Mouse (Mus musculus): ENCODE results near the gene Hoxc12. TPM values are rescaled to one million over a fixed set of nuclear protein-coding genes. Genes with fewer than 3 reads are reported as not detected.

The Hoxc12 gene
- not detected in 2 replicates for polyA plus RNA-seq (2015; fragmentation: Nextera tagmentation; extraction: Ambion mirVana)

GRCm38 (mm10) chr15:102936279-102936972 lies at the start of gene Hoxc12:
Gene Hoxc12 (plus strand): TSS chr15:102936757.
- H3K36me3 ChIP-seq: no peaks in the 10 kb centered on the region
- H3K27me3 ChIP-seq (replicated peaks): peaks cover 100% of the 10 kb centered on the region
- no peak within 1 kb of the TSS for H3K9ac ChIP-seq
- WGBS: under 1% methylated on average over 31 of the region's 31 CpGs
- H3K27ac ChIP-seq (replicated peaks): no peak within 1 kb of the TSS
- peaks cover 7% of the 10 kb centered on the region; the same call in 1 of the 2 replicates for H3K4me1 ChIP-seq
- no peak for ATAC-seq (ENCODE audit: extremely low read depth, insufficient number of reproducible peaks, low FRiP score, low TSS enrichment)
- no peak within 1 kb of the TSS for H3K4me2 ChIP-seq
- peak within 1 kb of the TSS; percentile 11; the same call in 1 of the 2 replicates for H3K4me3 ChIP-seq
- no peaks in the 10 kb centered on the region for H3K9me3 ChIP-seq

GRCm38 (mm10) chr15:102895115-102895514 lies 41.4 kb upstream of the Hoxc12 start:
- Histone ChIP-seq H3K9me3 (no peaks in the 10 kb centered on the region), H3K9ac (no peak overlapping the region), H3K36me3 (no peaks in the 10 kb centered on the region), H3K4me2 (no peak overlapping the region), H3K27ac (replicated peaks) (no peak overlapping the region), H3K27me3 (replicated peaks) (peaks cover 78% of the 10 kb centered on the region), H3K4me3 (no peak overlapping the region), H3K4me1 (no peaks in the 10 kb centered on the region)
- ATAC-seq (ENCODE audit: extremely low read depth, insufficient number of reproducible peaks, low FRiP score, low TSS enrichment): no peak
- 77% methylated on average over 6 of the region's 6 CpGs for WGBS

- Histone ChIP-seq H3K36me3 (no peaks in the 10 kb centered on the region), H3K27me3 (replicated peaks) (peaks cover 94% of the 10 kb centered on the region), H3K9me3 (no peaks in the 10 kb centered on the region), H3K27ac (replicated peaks) (no peak overlapping the region), H3K4me1 (peaks cover 5% of the 10 kb centered on the region; the same call in 1 of the 2 replicates), H3K4me3 (no peak overlapping the region), H3K9ac (no peak overlapping the region), H3K4me2 (no peak overlapping the region)
- WGBS: 8% methylated on average over 1 of the region's 1 CpGs
- ATAC-seq (ENCODE audit: extremely low read depth, insufficient number of reproducible peaks, low FRiP score, low TSS enrichment): no peak
These were observed 31.6 kb upstream of the Hoxc12 start for GRCm38 (mm10) chr15:102904946-102905345.

- peaks cover 5% of the 10 kb centered on the region; the same call in 1 of the 2 replicates for H3K4me1 ChIP-seq
- H3K4me2 ChIP-seq: no peak overlapping the region
- no peak overlapping the region for H3K4me3 ChIP-seq
- no peaks in the 10 kb centered on the region for H3K9me3 ChIP-seq
- WGBS: 3% methylated on average over 4 of the region's 4 CpGs
- no peak for ATAC-seq (ENCODE audit: extremely low read depth, insufficient number of reproducible peaks, low FRiP score, low TSS enrichment)
- no peaks in the 10 kb centered on the region for H3K36me3 ChIP-seq
- H3K27ac ChIP-seq (replicated peaks): no peak overlapping the region
- H3K9ac ChIP-seq: no peak overlapping the region
- peaks cover 97% of the 10 kb centered on the region for H3K27me3 ChIP-seq (replicated peaks)
These were observed 27.0 kb upstream of the Hoxc12 start for GRCm38 (mm10) chr15:102909536-102909935.

- Histone ChIP-seq H3K9me3 (no peaks in the 10 kb centered on the region), H3K27me3 (replicated peaks) (peaks cover 97% of the 10 kb centered on the region), H3K4me3 (0 out of 2 replicates have a peak overlapping the region, but pooled peaks have one; percentile 1), H3K36me3 (no peaks in the 10 kb centered on the region), H3K4me1 (peaks cover 3% of the 10 kb centered on the region; the same call in 1 of the 2 replicates), H3K27ac (replicated peaks) (no peak overlapping the region), H3K9ac (no peak overlapping the region), H3K4me2 (no peak overlapping the region)
- under 1% methylated on average over 18 of the region's 18 CpGs for WGBS
- ATAC-seq (ENCODE audit: extremely low read depth, insufficient number of reproducible peaks, low FRiP score, low TSS enrichment): no peak
These were observed 26.5 kb upstream of the Hoxc12 start for GRCm38 (mm10) chr15:102910038-102910437.

- WGBS: 2% methylated on average over 22 of the region's 22 CpGs
- peaks cover 95% of the 10 kb centered on the region for H3K27me3 ChIP-seq (replicated peaks)
- H3K4me2 ChIP-seq: no peak overlapping the region
- H3K9me3 ChIP-seq: no peaks in the 10 kb centered on the region
- no peaks in the 10 kb centered on the region for H3K36me3 ChIP-seq
- no peak for ATAC-seq (ENCODE audit: extremely low read depth, insufficient number of reproducible peaks, low FRiP score, low TSS enrichment)
- H3K9ac ChIP-seq: no peak overlapping the region
- no peak overlapping the region for H3K27ac ChIP-seq (replicated peaks)
- H3K4me1 ChIP-seq: no peaks in the 10 kb centered on the region
- 0 out of 2 replicates have a peak overlapping the region, but pooled peaks have one; percentile 1 for H3K4me3 ChIP-seq
These were observed 26.0 kb upstream of the Hoxc12 start for GRCm38 (mm10) chr15:102910496-102911095.

GRCm38 (mm10) chr15:102913038-102913585 lies 23.4 kb upstream of the Hoxc12 start:
- 1% methylated on average over 19 of the region's 19 CpGs for WGBS
- no peak overlapping the region for H3K9ac ChIP-seq
- H3K9me3 ChIP-seq: no peaks in the 10 kb centered on the region
- H3K27ac ChIP-seq (replicated peaks): no peak overlapping the region
- H3K36me3 ChIP-seq: no peaks in the 10 kb centered on the region
- no peak overlapping the region for H3K4me3 ChIP-seq
- no peak for ATAC-seq (ENCODE audit: extremely low read depth, insufficient number of reproducible peaks, low FRiP score, low TSS enrichment)
- H3K4me2 ChIP-seq: no peak overlapping the region
- H3K27me3 ChIP-seq (replicated peaks): peaks cover 96% of the 10 kb centered on the region
- H3K4me1 ChIP-seq: no peaks in the 10 kb centered on the region

GRCm38 (mm10) chr15:102917972-102918572 lies 18.5 kb upstream of the Hoxc12 start:
- H3K4me2 ChIP-seq: no peak overlapping the region
- H3K27me3 ChIP-seq (replicated peaks): peaks cover 98% of the 10 kb centered on the region
- H3K36me3 ChIP-seq: no peaks in the 10 kb centered on the region
- no peaks in the 10 kb centered on the region for H3K9me3 ChIP-seq
- H3K4me3 ChIP-seq: no peak overlapping the region
- WGBS: 1% methylated on average over 20 of the region's 20 CpGs
- H3K27ac ChIP-seq (replicated peaks): no peak overlapping the region
- no peak for ATAC-seq (ENCODE audit: extremely low read depth, insufficient number of reproducible peaks, low FRiP score, low TSS enrichment)
- H3K9ac ChIP-seq: no peak overlapping the region
- peaks cover 10% of the 10 kb centered on the region for H3K4me1 ChIP-seq

GRCm38 (mm10) chr15:102918611-102919265 lies 17.8 kb upstream of the Hoxc12 start:
- ATAC-seq (ENCODE audit: extremely low read depth, insufficient number of reproducible peaks, low FRiP score, low TSS enrichment): no peak
- H3K9ac ChIP-seq: no peak overlapping the region
- no peak overlapping the region for H3K27ac ChIP-seq (replicated peaks)
- H3K27me3 ChIP-seq (replicated peaks): peaks cover 98% of the 10 kb centered on the region
- H3K4me3 ChIP-seq: no peak overlapping the region
- 4% methylated on average over 7 of the region's 7 CpGs for WGBS
- H3K36me3 ChIP-seq: no peaks in the 10 kb centered on the region
- no peak overlapping the region for H3K4me2 ChIP-seq
- peaks cover 10% of the 10 kb centered on the region for H3K4me1 ChIP-seq
- H3K9me3 ChIP-seq: no peaks in the 10 kb centered on the region

GRCm38 (mm10) chr15:102919336-102920180 lies 17.0 kb upstream of the Hoxc12 start:
- H3K36me3 ChIP-seq: no peaks in the 10 kb centered on the region
- no peak overlapping the region for H3K4me3 ChIP-seq
- no peak for ATAC-seq (ENCODE audit: extremely low read depth, insufficient number of reproducible peaks, low FRiP score, low TSS enrichment)
- no peak overlapping the region for H3K9ac ChIP-seq
- H3K27me3 ChIP-seq (replicated peaks): peaks cover 98% of the 10 kb centered on the region
- no peak overlapping the region for H3K27ac ChIP-seq (replicated peaks)
- H3K9me3 ChIP-seq: no peaks in the 10 kb centered on the region
- peaks cover 10% of the 10 kb centered on the region for H3K4me1 ChIP-seq
- WGBS: 5% methylated on average over 12 of the region's 12 CpGs
- H3K4me2 ChIP-seq: no peak overlapping the region
